16 mouse cellular contexts compared by ENCODE assay signal in the genomic region with DNA sequence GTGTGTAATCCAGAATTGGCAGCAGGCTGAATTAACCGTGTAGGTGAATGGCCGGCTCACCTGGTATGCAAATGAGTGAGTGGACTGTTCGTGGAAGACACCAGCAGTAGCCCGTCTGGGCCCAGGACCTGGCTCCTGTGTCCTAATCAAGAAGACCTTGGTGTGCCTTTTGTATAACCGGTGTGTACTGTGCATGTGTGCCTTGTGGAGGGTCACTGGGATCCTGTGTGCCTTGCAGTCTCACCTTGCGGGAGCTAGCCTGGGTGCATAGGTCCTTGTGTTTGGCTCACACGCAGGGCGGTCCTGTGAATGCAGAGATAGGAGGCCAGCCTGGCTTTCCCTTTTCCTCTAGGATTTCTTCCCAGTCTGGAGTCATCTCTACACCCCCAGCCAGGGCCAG. TPM values are rescaled to one million over a fixed set of nuclear protein-coding genes. Genes with fewer than 3 reads are reported as not detected.
DNase-seq lines count a peak whose midpoint lies in the region; ATAC-seq and TF ChIP-seq lines count a peak whose summit lies in the region.
"Had no signal": no experiment of that assay in that cellular context is flagged by ENCODE, and none has a peak within 500 bp of the region (broad histone marks: within the 10 kb centered on the region; RNA-seq: fewer than 3 reads in every experiment).

No protein-coding gene starts in this region.

- DNase-seq in cerebellum, postnatal 25 days, result peak; percentile 48 to 56
- no peak for DNase-seq in kidney, adult 8-10 months
- no peak for DNase-seq in heart, adult 2 months
- DNase-seq in urinary bladder, postnatal 4 days (ENCODE audit: low spot score in 2 of 2), result no peak
- DNase-seq: heart, adult 11 months; layer of hippocampus, adult 9-11 months; lung, postnatal 36 days had no signal

- ATAC-seq in embryonic facial prominence, embryonic 12.5 days (ENCODE audit: insufficient number of reproducible peaks, insufficient read depth, low FRiP score, low TSS enrichment), result no peak
- no peak for ATAC-seq in hindbrain, embryonic 12.5 days (ENCODE audit: low FRiP score)
- no peak for ATAC-seq in midbrain, embryonic 15.5 days (replicated peaks)

- no peaks in the 10 kb centered on the region for H3K36me3 ChIP-seq in embryonic facial prominence, embryonic 12.5 days
- no peaks in the 10 kb centered on the region for H3K36me3 ChIP-seq in hindbrain, embryonic 12.5 days
- no peaks in the 10 kb centered on the region for H3K36me3 ChIP-seq in midbrain, embryonic 15.5 days (replicated peaks)
- no peaks in the 10 kb centered on the region for H3K36me3 ChIP-seq in heart, adult 2 months (ENCODE audit: control insufficient read depth, insufficient read depth, low read length)
- H3K36me3 ChIP-seq: embryonic facial prominence, embryonic 13.5 days; limb, embryonic 10.5 days; liver, embryonic 15.5 days had no signal

- no peak overlapping the region for H3K27ac ChIP-seq in embryonic facial prominence, embryonic 12.5 days
- peak overlapping the region; percentile 23; the same call in 1 of the 2 replicates for H3K27ac ChIP-seq in hindbrain, embryonic 12.5 days
- no peak overlapping the region; the same call in 1 of the 2 replicates for H3K27ac ChIP-seq in midbrain, embryonic 15.5 days
- H3K27ac ChIP-seq in heart, adult 2 months, result no peak overlapping the region
- H3K27ac ChIP-seq: embryonic facial prominence, embryonic 13.5 days; limb, embryonic 10.5 days; liver, embryonic 15.5 days had no signal

- peaks cover 52% of the 10 kb centered on the region for H3K27me3 ChIP-seq in embryonic facial prominence, embryonic 12.5 days
- peaks cover 36% of the 10 kb centered on the region for H3K27me3 ChIP-seq in hindbrain, embryonic 12.5 days
- peaks cover 11% of the 10 kb centered on the region; the same call in 1 of the 2 replicates for H3K27me3 ChIP-seq in midbrain, embryonic 15.5 days (replicated peaks)
- peaks cover 6% of the 10 kb centered on the region for H3K27me3 ChIP-seq in heart, adult 2 months (ENCODE audit: control insufficient read depth, insufficient read depth, low read length)

- peak overlapping the region; percentile 94; the same call in 1 of the 2 replicates for H3K4me2 ChIP-seq in embryonic facial prominence, embryonic 12.5 days (replicated peaks)
- H3K4me2 ChIP-seq in hindbrain, embryonic 12.5 days (replicated peaks), result peak overlapping the region; percentile 74
- peak overlapping the region; percentile 74 for H3K4me2 ChIP-seq in midbrain, embryonic 15.5 days
- H3K4me2 ChIP-seq: liver, embryonic 15.5 days had no signal

- H3K9me3 ChIP-seq in embryonic facial prominence, embryonic 12.5 days, result no peaks in the 10 kb centered on the region
- H3K9me3 ChIP-seq in hindbrain, embryonic 12.5 days (replicated peaks), result no peaks in the 10 kb centered on the region
- no peaks in the 10 kb centered on the region for H3K9me3 ChIP-seq in midbrain, embryonic 15.5 days
- H3K9me3 ChIP-seq: embryonic facial prominence, embryonic 13.5 days; limb, embryonic 10.5 days; liver, embryonic 15.5 days had no signal

- H3K4me1 ChIP-seq in embryonic facial prominence, embryonic 12.5 days, result peaks cover 5% of the 10 kb centered on the region; the same call in 1 of the 2 replicates
- H3K4me1 ChIP-seq in hindbrain, embryonic 12.5 days, result peaks cover 42% of the 10 kb centered on the region
- H3K4me1 ChIP-seq in midbrain, embryonic 15.5 days, result peaks cover 59% of the 10 kb centered on the region
- no peaks in the 10 kb centered on the region for H3K4me1 ChIP-seq in heart, adult 2 months (ENCODE audit: control insufficient read depth, insufficient read depth, low read length)

- H3K4me3 ChIP-seq in embryonic facial prominence, embryonic 12.5 days, result no peak overlapping the region
- H3K4me3 ChIP-seq in hindbrain, embryonic 12.5 days, result peak overlapping the region; percentile 74
- H3K4me3 ChIP-seq in midbrain, embryonic 15.5 days, result peak overlapping the region; percentile 67
- no peak overlapping the region for H3K4me3 ChIP-seq in heart, adult 2 months
- H3K4me3 ChIP-seq: liver, embryonic 15.5 days had no signal

- no peak for TF ChIP-seq CTCF in heart, adult 2 months (IDR thresholded peaks at IDR 0.05)

- whole genome bisulfite sequencing in embryonic facial prominence, embryonic 12.5 days, result 83% methylated on average over 8 of the region's 8 CpGs
- WGBS in hindbrain, embryonic 12.5 days, result 87% methylated on average over 8 of the region's 8 CpGs
- WGBS in midbrain, embryonic 15.5 days, result 82% methylated on average over 8 of the region's 8 CpGs
- 81% methylated on average over 8 of the region's 8 CpGs for WGBS in heart, adult 2 months

- TF ChIP-seq EP300 in heart, adult 2 months (IDR thresholded peaks at IDR 0.05; ENCODE audit: insufficient read depth, low read depth, low read length), result no peak

- TF ChIP-seq POLR2A in heart, adult 2 months (IDR thresholded peaks at IDR 0.05; ENCODE audit: insufficient read depth, low read depth, low read length), result no peak

- no peaks in the 10 kb centered on the region for H3K79me2 ChIP-seq in heart, adult 2 months (replicated peaks; ENCODE audit: control insufficient read depth, insufficient read depth, low read length)

- H3K9ac ChIP-seq in embryonic facial prominence, embryonic 12.5 days, result no peak overlapping the region
- peak overlapping the region; percentile 86 for H3K9ac ChIP-seq in hindbrain, embryonic 12.5 days
- peak overlapping the region; percentile 76 for H3K9ac ChIP-seq in midbrain, embryonic 15.5 days
- no peak overlapping the region for H3K9ac ChIP-seq in heart, adult 2 months (ENCODE audit: low read depth, low read length)
- H3K9ac ChIP-seq: embryonic facial prominence, embryonic 13.5 days; liver, embryonic 15.5 days had no signal

- intact Hi-C loops in heart, adult 2 months (cut with DNase I), result no loop called here

RNA-seq across cellular contexts. Expression of a gene that starts 1.5 kb away (rescaled TPM):
- 2.1 and 4.2 TPM in 2 replicates for polyA plus RNA-seq in embryonic facial prominence, embryonic 12.5 days (2016; fragmentation: Nextera tagmentation; extraction: Ambion mirVana)
- polyA plus RNA-seq in hindbrain, embryonic 12.5 days (2016; fragmentation: Nextera tagmentation; extraction: Ambion mirVana), result 26.0 and 30.7 TPM in 2 replicates
- 26.0 and 32.7 TPM in 2 replicates for polyA plus RNA-seq in midbrain, embryonic 15.5 days (2015; fragmentation: Nextera tagmentation; extraction: Ambion mirVana)
- not detected for total RNA-seq in heart, adult 2 months (2021)
- polyA plus RNA-seq in heart, adult 2 months (2012; rRNA removed), result 0.03 TPM in 1 of 2 replicates, not detected in the other
- total RNA-seq: CH12.LX; heart, postnatal 25 days had no signal

RNA-seq across cellular contexts. Expression of a gene that starts 18.2 kb away (rescaled TPM):
- polyA plus RNA-seq in embryonic facial prominence, embryonic 12.5 days (2016; fragmentation: Nextera tagmentation; extraction: Ambion mirVana), result 0.27 and 0.37 TPM in 2 replicates
- 2.5 and 2.9 TPM in 2 replicates for polyA plus RNA-seq in hindbrain, embryonic 12.5 days (2016; fragmentation: Nextera tagmentation; extraction: Ambion mirVana)
- polyA plus RNA-seq in midbrain, embryonic 15.5 days (2015; fragmentation: Nextera tagmentation; extraction: Ambion mirVana), result 56.0 and 56.4 TPM in 2 replicates
- not detected for total RNA-seq in heart, adult 2 months (2021)
- polyA plus RNA-seq in heart, adult 2 months (2012; rRNA removed), result 0.20 and 0.31 TPM in 2 replicates
- total RNA-seq: CH12.LX; heart, postnatal 25 days had no signal
- polyA plus RNA-seq: kidney, embryonic 14.5 days; limb, embryonic 10.5 days; liver, embryonic 15.5 days had no signal

RNA-seq across cellular contexts. Expression of a gene that starts 35.6 kb away (rescaled TPM):
- polyA plus RNA-seq in embryonic facial prominence, embryonic 12.5 days (2016; fragmentation: Nextera tagmentation; extraction: Ambion mirVana), result not detected in 2 replicates
- not detected in 2 replicates for polyA plus RNA-seq in hindbrain, embryonic 12.5 days (2016; fragmentation: Nextera tagmentation; extraction: Ambion mirVana)
- not detected in 2 replicates for polyA plus RNA-seq in midbrain, embryonic 15.5 days (2015; fragmentation: Nextera tagmentation; extraction: Ambion mirVana)
- total RNA-seq in heart, adult 2 months (2021), result not detected
- polyA plus RNA-seq in heart, adult 2 months (2012; rRNA removed), result not detected in 2 replicates
- total RNA-seq: CH12.LX; heart, postnatal 25 days had no signal
- polyA plus RNA-seq: embryonic facial prominence, embryonic 13.5 days; kidney, embryonic 14.5 days; limb, embryonic 10.5 days; liver, embryonic 15.5 days had no signal

RNA-seq across cellular contexts. Expression of a gene that starts 41.0 kb away (rescaled TPM):
- polyA plus RNA-seq in embryonic facial prominence, embryonic 12.5 days (2016; fragmentation: Nextera tagmentation; extraction: Ambion mirVana), result 9.9 and 13.2 TPM in 2 replicates
- polyA plus RNA-seq in hindbrain, embryonic 12.5 days (2016; fragmentation: Nextera tagmentation; extraction: Ambion mirVana), result 30.0 and 35.0 TPM in 2 replicates
- polyA plus RNA-seq in midbrain, embryonic 15.5 days (2015; fragmentation: Nextera tagmentation; extraction: Ambion mirVana), result 49.3 and 54.0 TPM in 2 replicates
- total RNA-seq in heart, adult 2 months (2021), result 10 to 100 TPM; 10.0 to 12.7 TPM
- 7.2 and 7.6 TPM in 2 replicates for polyA plus RNA-seq in heart, adult 2 months (2012; rRNA removed)

RNA-seq across cellular contexts. Expression of a gene that starts 46.9 kb away (rescaled TPM):
- 0.05 and 0.06 TPM in 2 replicates for polyA plus RNA-seq in embryonic facial prominence, embryonic 12.5 days (2016; fragmentation: Nextera tagmentation; extraction: Ambion mirVana)
- polyA plus RNA-seq in hindbrain, embryonic 12.5 days (2016; fragmentation: Nextera tagmentation; extraction: Ambion mirVana), result not detected in 2 replicates
- polyA plus RNA-seq in midbrain, embryonic 15.5 days (2015; fragmentation: Nextera tagmentation; extraction: Ambion mirVana), result 0.15 and 0.30 TPM in 2 replicates
- not detected for total RNA-seq in heart, adult 2 months (2021)
- polyA plus RNA-seq in heart, adult 2 months (2012; rRNA removed), result 0.04 TPM in 1 of 2 replicates, not detected in the other
- total RNA-seq: CH12.LX; heart, postnatal 25 days had no signal
- polyA plus RNA-seq: embryonic facial prominence, embryonic 13.5 days; limb, embryonic 10.5 days had no signal

Comparison
In these comparisons a context has a peak if more than half of its experiments do, and no peak if none do; other contexts are left out.
1. DNase-seq: peak in cerebellum, postnatal 25 days (2 of 2); none in kidney, adult 8-10 months (0 of 2), heart, adult 2 months (0 of 2) and urinary bladder, postnatal 4 days (0 of 2).
2. H3K4me3 ChIP-seq: peak in hindbrain, embryonic 12.5 days (single experiment) and midbrain, embryonic 15.5 days (single experiment); none in embryonic facial prominence, embryonic 12.5 days (single experiment) and heart, adult 2 months (single experiment).
3. H3K9ac ChIP-seq: peak in hindbrain, embryonic 12.5 days (single experiment) and midbrain, embryonic 15.5 days (single experiment); none in embryonic facial prominence, embryonic 12.5 days (single experiment) and heart, adult 2 months (single experiment).
4. RNA of a gene that starts 18.2 kb away (polyA plus RNA-seq): 56.0 to 56.4 TPM in midbrain, embryonic 15.5 days; 2.5 to 2.9 TPM in hindbrain, embryonic 12.5 days, 0.20 to 0.31 TPM in heart, adult 2 months and 0.27 to 0.37 TPM in embryonic facial prominence, embryonic 12.5 days; every median in the first group is over 10 times any median in the second.
5. Peak in every context shown above with its lines, with median percentiles within 50 percentile points of each other: H3K4me2 ChIP-seq.